Mouse (Mus musculus) embryo, embryonic 11 days (tissue): ENCODE data around the gene Pcdh7.

Source experiments
- DNase-seq: peaks from one replicate; pipeline ENCODE4 v3.0.0-alpha.2; 2015

The Pcdh7 gene

GRCm38 (mm10) chr5:58174335-58174734, 456.6 kb downstream of the Pcdh7 start:
- DNase-seq: peak; percentile 6

GRCm38 (mm10) chr5:58175532-58175931, 457.8 kb downstream of the Pcdh7 start:
- no peak for DNase-seq
